Mouse (Mus musculus): ENCODE measurements around the gene Shprh. TPM values are rescaled to one million over a fixed set of nuclear protein-coding genes. Genes with fewer than 3 reads are reported as not detected.

Shprh gene
- 21.7 and 24.1 TPM in 2 replicates for polyA plus RNA-seq (2015; fragmentation: Nextera tagmentation; extraction: Ambion mirVana)

- H3K4me1 ChIP-seq: peaks cover 36% of the 10 kb centered on the region
- ATAC-seq (replicated peaks): peak; percentile 100
- peaks cover 13% of the 10 kb centered on the region; the same call in 1 of the 2 replicates for H3K36me3 ChIP-seq (replicated peaks)
- H3K9me3 ChIP-seq: no peaks in the 10 kb centered on the region
- 1% methylated on average over 60 of the region's 60 CpGs for WGBS
- peak within 1 kb of the TSS; percentile 57 for H3K4me2 ChIP-seq
- H3K4me3 ChIP-seq: peak within 1 kb of the TSS; percentile 69
- peak within 1 kb of the TSS; percentile 64 for H3K27ac ChIP-seq
- peak within 1 kb of the TSS; percentile 70 for H3K9ac ChIP-seq
- H3K27me3 ChIP-seq (replicated peaks): no peaks in the 10 kb centered on the region
Observed at GRCm38 (mm10) chr10:11148884-11149741, at the start of gene Shprh. Shprh (plus strand) TSS chr10:11149427.

- no peaks in the 10 kb centered on the region for H3K9me3 ChIP-seq
- no peaks in the 10 kb centered on the region for H3K27me3 ChIP-seq (replicated peaks)
- H3K4me1 ChIP-seq: no peaks in the 10 kb centered on the region
- no peak overlapping the region for H3K4me2 ChIP-seq
- H3K9ac ChIP-seq: no peak overlapping the region
- no peak overlapping the region for H3K4me3 ChIP-seq
- no peaks in the 10 kb centered on the region for H3K36me3 ChIP-seq (replicated peaks)
- no peak overlapping the region for H3K27ac ChIP-seq
- ATAC-seq (replicated peaks): no peak
- 98% methylated on average over 2 of the region's 2 CpGs for WGBS
Observed at GRCm38 (mm10) chr10:11121781-11122180, 27.4 kb upstream of the Shprh start.

- ATAC-seq (replicated peaks): no peak
Observed at GRCm38 (mm10) chr10:11145580-11145979, 3.6 kb upstream of the Shprh start.

GRCm38 (mm10) chr10:11148446-11148845 is 781 bp upstream of the Shprh start:
- WGBS: 81% methylated on average over 4 of the region's 4 CpGs
- Histone ChIP-seq H3K9ac (no peak overlapping the region), H3K9me3 (no peaks in the 10 kb centered on the region), H3K27ac (no peak overlapping the region), H3K4me2 (peak overlapping the region; percentile 31; the same call in 1 of the 2 replicates), H3K27me3 (replicated peaks) (no peaks in the 10 kb centered on the region), H3K4me3 (no peak overlapping the region), H3K4me1 (peaks cover 32% of the 10 kb centered on the region), H3K36me3 (replicated peaks) (peaks cover 13% of the 10 kb centered on the region; the same call in 1 of the 2 replicates)
- ATAC-seq (replicated peaks): no peak

More at GRCm38 (mm10) chr10:11145580-11145979, 3.6 kb upstream of the Shprh start:
- Histone ChIP-seq H3K9me3 (no peaks in the 10 kb centered on the region), H3K27me3 (replicated peaks) (no peaks in the 10 kb centered on the region), H3K9ac (no peak overlapping the region), H3K4me3 (no peak overlapping the region), H3K27ac (no peak overlapping the region), H3K36me3 (replicated peaks) (no peaks in the 10 kb centered on the region), H3K4me1 (peaks cover 6% of the 10 kb centered on the region), H3K4me2 (no peak overlapping the region)

GRCm38 (mm10) chr10:11149742-11150125 is 507 bp downstream of the Shprh start:
- H3K27ac ChIP-seq: peak overlapping the region; percentile 64
- H3K36me3 ChIP-seq (replicated peaks): peaks cover 13% of the 10 kb centered on the region; the same call in 1 of the 2 replicates
- H3K9ac ChIP-seq: peak overlapping the region; percentile 70
- H3K4me2 ChIP-seq: peak overlapping the region; percentile 57
- WGBS: 0% methylated on average over 20 of the region's 20 CpGs
- no peaks in the 10 kb centered on the region for H3K9me3 ChIP-seq
- peak overlapping the region; percentile 69 for H3K4me3 ChIP-seq
- H3K4me1 ChIP-seq: peaks cover 39% of the 10 kb centered on the region
- no peaks in the 10 kb centered on the region for H3K27me3 ChIP-seq (replicated peaks)
- no peak for ATAC-seq (replicated peaks)

- H3K27ac ChIP-seq: no peak overlapping the region
- 96% methylated on average over 14 of the region's 14 CpGs for WGBS
- no peaks in the 10 kb centered on the region for H3K9me3 ChIP-seq
- H3K4me1 ChIP-seq: peaks cover 43% of the 10 kb centered on the region
- peaks cover 15% of the 10 kb centered on the region; the same call in 1 of the 2 replicates for H3K36me3 ChIP-seq (replicated peaks)
- no peak overlapping the region for H3K4me2 ChIP-seq
- no peak overlapping the region for H3K9ac ChIP-seq
- no peaks in the 10 kb centered on the region for H3K27me3 ChIP-seq (replicated peaks)
- no peak overlapping the region for H3K4me3 ChIP-seq
- no peak for ATAC-seq (replicated peaks)
Observed at GRCm38 (mm10) chr10:11151644-11152043, 2.4 kb downstream of the Shprh start.

GRCm38 (mm10) chr10:11157039-11157438 is 7.8 kb downstream of the Shprh start:
- Histone ChIP-seq H3K36me3 (replicated peaks) (peaks cover 27% of the 10 kb centered on the region; the same call in 1 of the 2 replicates), H3K27me3 (replicated peaks) (no peaks in the 10 kb centered on the region), H3K4me2 (no peak overlapping the region), H3K27ac (no peak overlapping the region), H3K4me3 (no peak overlapping the region), H3K9ac (no peak overlapping the region), H3K9me3 (no peaks in the 10 kb centered on the region), H3K4me1 (peaks cover 23% of the 10 kb centered on the region)
- WGBS: 87% methylated on average over 9 of the region's 9 CpGs
- no peak for ATAC-seq (replicated peaks)

- Histone ChIP-seq H3K27me3 (replicated peaks) (no peaks in the 10 kb centered on the region), H3K4me1 (no peaks in the 10 kb centered on the region), H3K4me2 (no peak overlapping the region), H3K36me3 (replicated peaks) (peaks cover 43% of the 10 kb centered on the region), H3K9ac (no peak overlapping the region), H3K9me3 (no peaks in the 10 kb centered on the region), H3K4me3 (no peak overlapping the region), H3K27ac (no peak overlapping the region)
- WGBS: 94% methylated on average over 5 of the region's 5 CpGs
- ATAC-seq (replicated peaks): no peak
Observed at GRCm38 (mm10) chr10:11164537-11164936, 15.3 kb downstream of the Shprh start.

- Histone ChIP-seq H3K9ac (no peak overlapping the region), H3K27ac (no peak overlapping the region), H3K27me3 (replicated peaks) (no peaks in the 10 kb centered on the region), H3K36me3 (replicated peaks) (peaks cover 60% of the 10 kb centered on the region), H3K4me3 (no peak overlapping the region), H3K4me1 (no peaks in the 10 kb centered on the region), H3K4me2 (no peak overlapping the region), H3K9me3 (no peaks in the 10 kb centered on the region)
- WGBS: 94% methylated on average over 5 of the region's 5 CpGs
- no peak for ATAC-seq (replicated peaks)
Observed at GRCm38 (mm10) chr10:11170252-11170651, 21.0 kb downstream of the Shprh start.

- Histone ChIP-seq H3K4me3 (no peak overlapping the region), H3K9ac (no peak overlapping the region), H3K36me3 (replicated peaks) (peaks cover 56% of the 10 kb centered on the region), H3K4me2 (no peak overlapping the region), H3K9me3 (no peaks in the 10 kb centered on the region), H3K27ac (no peak overlapping the region), H3K27me3 (replicated peaks) (no peaks in the 10 kb centered on the region), H3K4me1 (no peaks in the 10 kb centered on the region)
- 90% methylated on average over 4 of the region's 4 CpGs for WGBS
- ATAC-seq (replicated peaks): no peak
Observed at GRCm38 (mm10) chr10:11171615-11172014, 22.4 kb downstream of the Shprh start.

- H3K27ac ChIP-seq: no peak overlapping the region
- no peaks in the 10 kb centered on the region for H3K4me1 ChIP-seq
- H3K27me3 ChIP-seq (replicated peaks): no peaks in the 10 kb centered on the region
- H3K4me3 ChIP-seq: no peak overlapping the region
- no peaks in the 10 kb centered on the region for H3K9me3 ChIP-seq
- H3K4me2 ChIP-seq: no peak overlapping the region
- peaks cover 47% of the 10 kb centered on the region for H3K36me3 ChIP-seq (replicated peaks)
- H3K9ac ChIP-seq: no peak overlapping the region
- no peak for ATAC-seq (replicated peaks)
Observed at GRCm38 (mm10) chr10:11172519-11172918, 23.3 kb downstream of the Shprh start.

- Histone ChIP-seq H3K27me3 (replicated peaks) (no peaks in the 10 kb centered on the region), H3K36me3 (replicated peaks) (peaks cover 19% of the 10 kb centered on the region; the same call in 1 of the 2 replicates), H3K9ac (no peak overlapping the region), H3K4me3 (no peak overlapping the region), H3K4me1 (no peaks in the 10 kb centered on the region), H3K9me3 (no peaks in the 10 kb centered on the region), H3K27ac (no peak overlapping the region), H3K4me2 (no peak overlapping the region)
- ATAC-seq (replicated peaks): no peak
- WGBS: 88% methylated on average over 8 of the region's 8 CpGs
Observed at GRCm38 (mm10) chr10:11175801-11176482, 26.7 kb downstream of the Shprh start.
